Mouse (Mus musculus) ES-Bruce4 (cell line): Measurements from ENCODE around the gene Plscr2.

ENCODE experiments used
- CTCF ChIP-seq: IDR thresholded peaks from one replicate; pipeline ENCODE4 v1.8.1; 2011; ENCODE audit warnings: low read depth, low read length
- POLR2A ChIP-seq: IDR thresholded peaks from one replicate; pipeline ENCODE4 v1.8.1; 2011; ENCODE audit warnings: low read length; ENCODE audit not compliant: insufficient read depth

- peak; percentile 59 for TF ChIP-seq POLR2A
- no peak for TF ChIP-seq CTCF
Observed at GRCm38 (mm10) chr9:92249987-92250772, 25.2 kb upstream of the Plscr2 start.
